Mouse (Mus musculus): ENCODE data around the gene Arhgap10.

Arhgap10 gene

GRCm38 (mm10) chr8:77213893-77214464, 303.8 kb downstream of the Arhgap10 start:
- DNase-seq (ENCODE audit: low spot score), result no peak

GRCm38 (mm10) chr8:77209297-77209696, 308.5 kb downstream of the Arhgap10 start:
- no peak for DNase-seq (ENCODE audit: low spot score)

Measured in urinary bladder, postnatal 14 days (tissue).